Mouse (Mus musculus) hindbrain, embryonic 15.5 days (tissue): ENCODE results near the gene Prr22. TPM values are rescaled to one million over a fixed set of nuclear protein-coding genes. Genes with fewer than 3 reads are reported as not detected.
A peak's percentile ranks its signal among the peaks of the same experiment; 100 is the strongest.

Experiments used
- ATAC-seq: fragments of 200-750 bp; cut with Nextera tagmentation; 2 replicates; pipeline ENCODE4 v1.8.0; 2017; ENCODE audit warnings: low read depth, moderate number of reproducible peaks, moderate TSS enrichment; ENCODE audit not compliant: low FRiP score
- H3K27ac ChIP-seq: fragments of 300-500 bp; sonication (generic); replicated peaks from 2 replicates; pipeline ENCODE4 v1.5.1; 2015; ENCODE audit warnings: mild to moderate bottlenecking, inconsistent platforms
- H3K27me3 ChIP-seq: fragments of 300-500 bp; sonication (generic); 2 replicates; pipeline ENCODE4 v1.6.1; 2015; ENCODE audit warnings: control low read depth, inconsistent platforms
- H3K36me3 ChIP-seq: fragments of 300-500 bp; sonication (generic); 2 replicates; pipeline ENCODE4 v1.6.1; 2015; ENCODE audit warnings: control low read depth, inconsistent platforms
- H3K4me1 ChIP-seq: fragments of 300-500 bp; sonication (generic); replicated peaks from 2 replicates; pipeline ENCODE4 v1.6.1; 2015; ENCODE audit warnings: control low read depth, inconsistent platforms
- H3K4me2 ChIP-seq: fragments of 300-500 bp; sonication (generic); 2 replicates; pipeline ENCODE4 v1.6.1; 2015; ENCODE audit warnings: moderate library complexity, mild to moderate bottlenecking, inconsistent platforms
- H3K4me3 ChIP-seq: fragments of 300-500 bp; sonication (generic); 2 replicates; pipeline ENCODE4 v1.5.1; 2015; ENCODE audit warnings: mild to moderate bottlenecking, inconsistent platforms
- H3K9ac ChIP-seq: fragments of 300-500 bp; sonication (generic); 2 replicates; pipeline ENCODE4 v1.6.1; 2015; ENCODE audit warnings: inconsistent platforms
- H3K9me3 ChIP-seq: fragments of 300-500 bp; sonication (generic); 2 replicates; pipeline ENCODE4 v1.6.1; 2016; ENCODE audit warnings: control low read depth, inconsistent platforms
- WGBS: fragments of 180-500 bp; shearing (Covaris S2); methylation state at CpG from one replicate; pipeline ENCODE4 v1.1.7; 2015; 5-methylcytosine and 5-hydroxymethylcytosine counted together
- polyA plus RNA-seq: library from polyadenylated mRNA; unstranded; fragments of >200 nt; fragmentation: Nextera tagmentation; extraction: Ambion mirVana; gene quantifications from 2 replicates; pipeline ENCODE4 v1.2.1, GENCODE M21; 2015

The Prr22 gene
- polyA plus RNA-seq, 1 experiment from 2014 or later, result 0.54 TPM

DNA sequence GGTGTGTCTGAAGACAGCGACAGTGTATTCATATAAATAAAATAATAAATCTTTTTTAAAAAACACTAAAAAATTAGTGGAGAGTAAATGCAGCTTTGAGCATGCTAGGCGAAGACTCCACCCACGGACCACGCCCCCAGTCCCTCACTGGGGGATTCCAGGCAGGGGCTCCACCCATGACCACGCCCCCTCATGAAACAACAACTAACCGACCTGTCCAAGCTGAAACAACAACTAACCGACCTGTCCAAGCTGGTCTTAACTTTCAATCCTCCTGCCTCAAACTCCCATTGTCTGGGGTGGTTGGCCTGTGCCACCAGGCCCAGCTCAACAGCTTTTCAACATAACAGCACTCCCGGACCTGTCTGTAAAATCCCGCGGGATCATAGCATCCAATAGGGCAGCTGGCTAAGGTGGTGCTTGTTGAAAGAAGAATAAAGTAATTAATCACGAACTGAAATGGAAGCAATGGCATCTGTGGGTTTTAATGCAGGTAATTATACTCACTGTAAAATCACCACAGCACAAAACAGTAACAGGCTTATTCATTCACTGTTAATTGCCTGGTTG lies 48.1 kb downstream of the Prr22 start:
- H3K4me2 ChIP-seq, result no peak overlapping the region
- no peak overlapping the region for H3K9ac ChIP-seq
- 0 out of 2 replicates have a peak overlapping the region, but pooled peaks have one; percentile 14 for H3K27ac ChIP-seq
- no peaks in the 10 kb centered on the region for H3K27me3 ChIP-seq
- 38% methylated on average over 11 of the region's 11 CpGs for WGBS
- ATAC-seq, result no peak
- peaks cover 34% of the 10 kb centered on the region for H3K4me1 ChIP-seq
- H3K9me3 ChIP-seq, result no peaks in the 10 kb centered on the region
- no peak overlapping the region for H3K4me3 ChIP-seq
- no peaks in the 10 kb centered on the region for H3K36me3 ChIP-seq

DNA sequence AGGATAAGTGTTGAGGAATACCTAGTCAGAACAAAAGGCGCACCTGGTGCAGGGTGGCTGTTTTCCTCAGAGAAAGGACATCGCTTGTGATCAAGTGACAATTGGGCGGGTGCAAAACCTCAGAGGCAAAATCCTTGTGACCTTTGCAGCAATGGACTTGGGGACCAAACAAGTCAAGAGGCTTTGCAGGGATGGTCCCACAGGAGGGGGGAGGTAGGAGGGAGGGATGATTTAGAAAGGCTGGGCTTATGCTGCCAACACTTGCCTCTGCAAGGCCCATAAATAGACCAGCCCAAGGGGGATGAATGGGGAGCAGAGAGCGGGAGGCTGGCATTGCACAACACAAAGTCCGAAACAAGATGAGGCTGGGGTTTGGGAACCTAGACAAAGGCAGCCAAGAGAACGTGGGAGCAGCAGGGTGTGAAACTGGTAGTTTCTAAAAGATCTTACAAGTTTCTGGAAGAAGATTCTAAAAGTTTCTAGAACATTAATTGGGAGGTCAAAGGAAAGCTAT lies 49.0 kb downstream of the Prr22 start:
- no peak for ATAC-seq
- Histone ChIP-seq H3K4me1 (peaks cover 25% of the 10 kb centered on the region), H3K27me3 (no peaks in the 10 kb centered on the region), H3K4me2 (no peak overlapping the region), H3K4me3 (no peak overlapping the region), H3K27ac (peak overlapping the region; percentile 12; the same call in 1 of the 2 replicates), H3K9me3 (no peaks in the 10 kb centered on the region), H3K9ac (no peak overlapping the region), H3K36me3 (no peaks in the 10 kb centered on the region)
- WGBS, result 62% methylated on average over 6 of the region's 6 CpGs

DNA sequence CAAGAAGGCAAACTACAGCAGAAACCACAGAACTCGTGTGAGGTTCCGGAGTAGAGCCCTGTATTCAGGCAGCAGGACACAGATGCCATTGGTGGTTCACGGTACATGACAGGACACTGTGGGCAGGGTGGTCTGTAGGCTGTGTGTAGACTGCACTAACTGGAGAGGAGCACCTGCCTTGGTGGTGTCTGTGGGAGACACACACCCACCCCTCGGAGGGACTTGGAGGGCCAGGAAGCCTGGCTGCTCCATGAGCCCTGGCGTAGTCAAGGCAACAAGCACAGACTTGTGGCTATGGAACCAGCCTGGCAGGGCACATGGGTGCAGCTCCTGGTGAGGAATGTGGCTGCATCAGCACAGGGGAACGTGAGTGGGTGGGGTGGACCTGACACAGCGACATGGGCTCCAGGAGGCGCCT lies 49.7 kb downstream of the Prr22 start:
- no peak overlapping the region for H3K4me3 ChIP-seq
- WGBS, result 53% methylated on average over 8 of the region's 8 CpGs
- H3K27me3 ChIP-seq, result no peaks in the 10 kb centered on the region
- peak; percentile 54; the same call in 1 of the 2 replicates for ATAC-seq
- no peaks in the 10 kb centered on the region for H3K9me3 ChIP-seq
- peaks cover 20% of the 10 kb centered on the region for H3K4me1 ChIP-seq
- peak overlapping the region; percentile 12 for H3K27ac ChIP-seq
- no peak overlapping the region for H3K9ac ChIP-seq
- H3K36me3 ChIP-seq, result no peaks in the 10 kb centered on the region
- no peak overlapping the region for H3K4me2 ChIP-seq

Other genes starting within 250 kb of the Prr22 start
- 0.46 and 1.3 TPM in 2 replicates for gene Gm20219, start 215.9 kb upstream of the Prr22 start, polyA plus RNA-seq
- 71.4 and 81.2 TPM in 2 replicates for gene Safb2, start 185.7 kb upstream of the Prr22 start, polyA plus RNA-seq
- 105 and 116 TPM in 2 replicates for gene Safb, start 185.4 kb upstream of the Prr22 start, polyA plus RNA-seq
- 180 and 193 TPM in 2 replicates for gene 2410015M20Rik, start 160.5 kb upstream of the Prr22 start, polyA plus RNA-seq
- gene Rpl36, start 156.8 kb upstream of the Prr22 start, polyA plus RNA-seq, result 939 and 1,057 TPM in 2 replicates
- 44.2 and 49.2 TPM in 2 replicates for gene Lonp1, start 143.4 kb upstream of the Prr22 start, polyA plus RNA-seq
- gene Catsperd, start 142.1 kb upstream of the Prr22 start, polyA plus RNA-seq, result 1.2 and 1.7 TPM in 2 replicates
- gene Ranbp3, start 97.0 kb upstream of the Prr22 start, polyA plus RNA-seq, result 103 and 107 TPM in 2 replicates
- 579 and 588 TPM in 2 replicates for gene Ndufa11, start 52.5 kb upstream of the Prr22 start, polyA plus RNA-seq
- 15.2 and 16.7 TPM in 2 replicates for gene Vmac, start 52.2 kb upstream of the Prr22 start, polyA plus RNA-seq
- 2.5 and 2.6 TPM in 2 replicates for gene Nrtn, start 12.7 kb upstream of the Prr22 start, polyA plus RNA-seq
- gene Dus3l, start 5.5 kb upstream of the Prr22 start, polyA plus RNA-seq, result 89.7 and 96.9 TPM in 2 replicates
- gene Rfx2, start 60.8 kb downstream of the Prr22 start, polyA plus RNA-seq, result 4.8 and 6.7 TPM in 2 replicates
- gene Acsbg2, start 104.2 kb downstream of the Prr22 start, polyA plus RNA-seq, result not detected in 2 replicates
- gene 1700061G19Rik, start 105.2 kb downstream of the Prr22 start, polyA plus RNA-seq, result 0.43 and 0.61 TPM in 2 replicates
- 89.1 and 93.3 TPM in 2 replicates for gene Mllt1, start 165.2 kb downstream of the Prr22 start, polyA plus RNA-seq
- gene Acer1, start 211.9 kb downstream of the Prr22 start, polyA plus RNA-seq, result not detected in 2 replicates
- gene Clpp, start 220.1 kb downstream of the Prr22 start, polyA plus RNA-seq, result 166 and 168 TPM in 2 replicates
- 54.7 and 55.8 TPM in 2 replicates for gene Alkbh7, start 227.1 kb downstream of the Prr22 start, polyA plus RNA-seq
- gene Pspn, start 229.8 kb downstream of the Prr22 start, polyA plus RNA-seq, result 0.51 and 0.61 TPM in 2 replicates
- 67.3 and 67.5 TPM in 2 replicates for gene Gtf2f1, start 241.0 kb downstream of the Prr22 start, polyA plus RNA-seq
- 0.41 and 0.54 TPM in 2 replicates for gene Gm17949, start 241.2 kb downstream of the Prr22 start, polyA plus RNA-seq